Comparison of ENCODE assay signal across 9 mouse cellular contexts in genomic region chr16:3847871-3848270, GRCm38 (mm10). TPM values are rescaled to one million over a fixed set of nuclear protein-coding genes. Genes with fewer than 3 reads are reported as not detected.
A peak's percentile ranks its signal among the peaks of the same experiment; 100 is the strongest.
DNase-seq lines count a peak whose midpoint lies in the region; ATAC-seq and TF ChIP-seq lines count a peak whose summit lies in the region.
"Had no signal": no experiment of that assay in that cellular context is flagged by ENCODE, and none has a peak within 500 bp of the region (broad histone marks: within the 10 kb centered on the region; RNA-seq: fewer than 3 reads in every experiment).

No protein-coding gene starts in this region.

- H3K27me3 ChIP-seq in limb, embryonic 14.5 days (ENCODE audit: control insufficient read depth, insufficient read depth, low read length), result no peaks in the 10 kb centered on the region
- no peaks in the 10 kb centered on the region for H3K27me3 ChIP-seq in stomach, postnatal 0 days (ENCODE audit: control insufficient read depth, insufficient read depth, low read length)

- no peak for ATAC-seq in limb, embryonic 14.5 days (ENCODE audit: low FRiP score, low read depth)
- no peak for ATAC-seq in stomach, postnatal 0 days (ENCODE audit: low FRiP score, low TSS enrichment)

- WGBS in limb, embryonic 14.5 days, result 73% methylated on average over 4 of the region's 4 CpGs
- WGBS in stomach, postnatal 0 days, result 73% methylated on average over 4 of the region's 4 CpGs

- no peak for TF ChIP-seq EP300 in stomach, postnatal 0 days (optimal IDR thresholded peaks at IDR 0.05)

- H3K36me3 ChIP-seq in limb, embryonic 14.5 days (ENCODE audit: control insufficient read depth, insufficient read depth, low read length), result no peaks in the 10 kb centered on the region
- H3K36me3 ChIP-seq in stomach, postnatal 0 days (ENCODE audit: control insufficient read depth, insufficient read depth, low read length), result no peaks in the 10 kb centered on the region

- H3K4me3 ChIP-seq in gastrocnemius, adult 2 months, result peak overlapping the region; percentile 84
- peak overlapping the region; percentile 66 for H3K4me3 ChIP-seq in limb, embryonic 14.5 days (replicated peaks; ENCODE audit: low read length)
- H3K4me3 ChIP-seq in stomach, postnatal 0 days (ENCODE audit: low read depth, low read length), result peak overlapping the region; percentile 71; the same call in 1 of the 2 replicates

- H3K9me3 ChIP-seq in limb, embryonic 14.5 days (ENCODE audit: control insufficient read depth, low read length), result no peaks in the 10 kb centered on the region
- H3K9me3 ChIP-seq in stomach, postnatal 0 days (ENCODE audit: control insufficient read depth, low read length), result no peaks in the 10 kb centered on the region

- H3K9ac ChIP-seq in limb, embryonic 14.5 days (ENCODE audit: low read depth, low read length, severe bottlenecking), result peak overlapping the region; percentile 64; the same call in 1 of the 2 replicates
- H3K9ac ChIP-seq in stomach, postnatal 0 days (ENCODE audit: low read length), result no peak overlapping the region

- H3K4me1 ChIP-seq in limb, embryonic 14.5 days (ENCODE audit: control insufficient read depth, insufficient read depth, low read length), result peaks cover 7% of the 10 kb centered on the region
- 0 out of 2 replicates have a peak, but pooled peaks cover 3% of the 10 kb centered on the region for H3K4me1 ChIP-seq in stomach, postnatal 0 days (replicated peaks; ENCODE audit: control insufficient read depth, insufficient read depth)

- TF ChIP-seq POLR2A in limb, embryonic 14.5 days (IDR thresholded peaks at IDR 0.05; ENCODE audit: borderline replicate concordance, extremely low read depth, insufficient read depth, insufficient read length), result no peak

- peak overlapping the region; percentile 90; the same call in 1 of the 2 replicates for H3K27ac ChIP-seq in gastrocnemius, adult 2 months
- H3K27ac ChIP-seq in limb, embryonic 14.5 days (replicated peaks; ENCODE audit: low read depth, low read length), result no peak overlapping the region
- H3K27ac ChIP-seq in stomach, postnatal 0 days (replicated peaks), result no peak overlapping the region

- TF ChIP-seq CTCF in gastrocnemius, adult 2 months (IDR thresholded peaks at IDR 0.05), result no peak
- TF ChIP-seq CTCF in stomach, postnatal 0 days (IDR thresholded peaks at IDR 0.05; ENCODE audit: low read depth), result no peak

- intact Hi-C loops in gastrocnemius, adult 2 months (cut with DNase I), result loop anchor here (2.0 to 10.0 kb wide), 4 partner anchors 34 to 154 kb away; partner anchors contain the start of genes Gm20695, Slx4, Zfp263 and Zfp597

- H3K4me2 ChIP-seq in limb, embryonic 14.5 days (replicated peaks; ENCODE audit: low read depth, low read length, severe bottlenecking), result peak overlapping the region; percentile 68
- H3K4me2 ChIP-seq in stomach, postnatal 0 days (replicated peaks; ENCODE audit: low read depth), result peak overlapping the region; percentile 66

- DNase-seq in gastrocnemius, adult 2 months, result no peak
- DNase-seq in gastrocnemius, postnatal 25 days, result no peak
- peak; percentile 16 for DNase-seq in thymus, postnatal 14 days
- no peak for DNase-seq in thymus, postnatal 4 days
- DNase-seq in limb, embryonic 14.5 days (ENCODE audit: low spot score), result no peak
- no peak for DNase-seq in stomach, postnatal 0 days (ENCODE audit: low spot score)
- no peak for DNase-seq in spleen, postnatal 4 days (ENCODE audit: low spot score in 2 of 2)
- DNase-seq in gastrocnemius, postnatal 10 days, result no peak

RNA-seq across cellular contexts. Expression of gene Zfp174, which starts 0.8 kb away (rescaled TPM):
- total RNA-seq in gastrocnemius, adult 2 months (2021), result 1 to 10 TPM; 1.5 to 1.7 TPM
- 1 to 10 TPM; 1.1 to 1.2 TPM for total RNA-seq in gastrocnemius, postnatal 25 days (2021)
- 2.7 and 3.0 TPM in 2 replicates for polyA plus RNA-seq in limb, embryonic 14.5 days (2012; rRNA removed)
- 1.7 and 1.8 TPM in 2 replicates for polyA plus RNA-seq in limb, embryonic 14.5 days (2014; fragmentation: Nextera tagmentation; extraction: Ambion mirVana)
- polyA plus RNA-seq in stomach, postnatal 0 days (2015; fragmentation: Nextera tagmentation; extraction: Ambion mirVana), result 0.44 and 0.62 TPM in 2 replicates
- 1 to 10 TPM; 1.2 to 1.6 TPM for total RNA-seq in gastrocnemius, postnatal 10 days (2021)

RNA-seq across cellular contexts. Expression of gene Olfr15, which starts 17.2 kb away (rescaled TPM):
- not detected for total RNA-seq in gastrocnemius, adult 2 months (2021)
- not detected for total RNA-seq in gastrocnemius, postnatal 25 days (2021)
- polyA plus RNA-seq in limb, embryonic 14.5 days (2012; rRNA removed), result not detected in 2 replicates
- polyA plus RNA-seq in limb, embryonic 14.5 days (2014; fragmentation: Nextera tagmentation; extraction: Ambion mirVana), result not detected in 2 replicates
- not detected in 2 replicates for polyA plus RNA-seq in stomach, postnatal 0 days (2015; fragmentation: Nextera tagmentation; extraction: Ambion mirVana)
- total RNA-seq in gastrocnemius, postnatal 10 days (2021), result not detected
- total RNA-seq: hematopoietic stem cell, adult 5-6 weeks had no signal

RNA-seq across cellular contexts. Expression of gene Naa60, which starts 24.3 kb away (rescaled TPM):
- 10 to 100 TPM; 29.7 to 45.7 TPM for total RNA-seq in gastrocnemius, adult 2 months (2021)
- 10 to 100 TPM; 22.7 to 29.7 TPM for total RNA-seq in gastrocnemius, postnatal 25 days (2021)
- polyA plus RNA-seq in limb, embryonic 14.5 days (2012; rRNA removed), result 59.5 and 72.1 TPM in 2 replicates
- 62.2 and 63.0 TPM in 2 replicates for polyA plus RNA-seq in limb, embryonic 14.5 days (2014; fragmentation: Nextera tagmentation; extraction: Ambion mirVana)
- 26.7 and 30.8 TPM in 2 replicates for polyA plus RNA-seq in stomach, postnatal 0 days (2015; fragmentation: Nextera tagmentation; extraction: Ambion mirVana)
- total RNA-seq in gastrocnemius, postnatal 10 days (2021), result 10 to 100 TPM; 31.5 to 34.3 TPM

RNA-seq across cellular contexts. Expression of gene Zfp597, which starts 36.5 kb away (rescaled TPM):
- 1 to 10 TPM; 6.3 to 6.6 TPM for total RNA-seq in gastrocnemius, adult 2 months (2021)
- 1 to 10 TPM; 5.2 to 6.5 TPM for total RNA-seq in gastrocnemius, postnatal 25 days (2021)
- 5.1 and 7.0 TPM in 2 replicates for polyA plus RNA-seq in limb, embryonic 14.5 days (2012; rRNA removed)
- 5.7 and 7.9 TPM in 2 replicates for polyA plus RNA-seq in limb, embryonic 14.5 days (2014; fragmentation: Nextera tagmentation; extraction: Ambion mirVana)
- 2.2 and 3.5 TPM in 2 replicates for polyA plus RNA-seq in stomach, postnatal 0 days (2015; fragmentation: Nextera tagmentation; extraction: Ambion mirVana)
- 1 to 10 TPM; 7.0 to 8.9 TPM for total RNA-seq in gastrocnemius, postnatal 10 days (2021)

RNA-seq across cellular contexts. Expression of gene Gm20695, which starts 36.6 kb away (rescaled TPM):
- total RNA-seq in gastrocnemius, adult 2 months (2021), result under 1 TPM in 1 of 2 experiments, not detected in 1; 0.31 TPM
- not detected for total RNA-seq in gastrocnemius, postnatal 25 days (2021)
- polyA plus RNA-seq in limb, embryonic 14.5 days (2012; rRNA removed), result 0.37 and 0.78 TPM in 2 replicates
- 2.2 and 3.7 TPM in 2 replicates for polyA plus RNA-seq in limb, embryonic 14.5 days (2014; fragmentation: Nextera tagmentation; extraction: Ambion mirVana)
- 0.75 and 1.9 TPM in 2 replicates for polyA plus RNA-seq in stomach, postnatal 0 days (2015; fragmentation: Nextera tagmentation; extraction: Ambion mirVana)
- total RNA-seq in gastrocnemius, postnatal 10 days (2021), result 1 to 10 TPM in 1 of 2 experiments, under 1 TPM in 1; 0.61 to 1.0 TPM
- total RNA-seq: hematopoietic stem cell, adult 5-6 weeks had no signal
